Mouse (Mus musculus): Measurements from ENCODE around the gene Fbln1. TPM values are rescaled to one million over a fixed set of nuclear protein-coding genes. Genes with fewer than 3 reads are reported as not detected.
"Not testable (repeated sequence)": the region's sequence is repeated elsewhere in the genome, so short reads cannot be mapped to it uniquely, and the experiment has no call there.

Gene Fbln1
- polyA plus RNA-seq, 1 experiment from 2014 or later: 119 TPM

GRCm38 (mm10) chr15:85323214-85323613, 117.5 kb downstream of the Fbln1 start:
- ATAC-seq (ENCODE audit: low FRiP score) (no peak), DNase-seq (ENCODE audit: low spot score) (no peak)
- Histone ChIP-seq H3K9me3 (ENCODE audit: control insufficient read depth, low read length) (no peaks in the 10 kb centered on the region), H3K27me3 (ENCODE audit: control insufficient read depth, insufficient read depth, low read length) (no peaks in the 10 kb centered on the region), H3K36me3 (ENCODE audit: control insufficient read depth, insufficient read depth, low read length) (no peaks in the 10 kb centered on the region), H3K9ac (ENCODE audit: low read depth, low read length) (no peak overlapping the region), H3K4me3 (ENCODE audit: low read depth, low read length) (no peak overlapping the region), H3K4me2 (replicated peaks; ENCODE audit: low read depth, low read length) (no peak overlapping the region), H3K4me1 (replicated peaks; ENCODE audit: control insufficient read depth, insufficient read depth, low read length) (no peaks in the 10 kb centered on the region), H3K27ac (ENCODE audit: low read depth, low read length) (no peak overlapping the region)
- 83% methylated on average over 4 of the region's 4 CpGs for WGBS

GRCm38 (mm10) chr15:85324426-85324825, 118.7 kb downstream of the Fbln1 start:
- ATAC-seq (ENCODE audit: low FRiP score): no peak

GRCm38 (mm10) chr15:85327808-85328207, 122.1 kb downstream of the Fbln1 start:
- no peak overlapping the region for H3K9ac ChIP-seq (ENCODE audit: low read depth, low read length)
- WGBS: 68% methylated on average over 11 of the region's 11 CpGs
- H3K4me1 ChIP-seq (replicated peaks; ENCODE audit: control insufficient read depth, insufficient read depth, low read length): no peaks in the 10 kb centered on the region
- H3K27ac ChIP-seq (ENCODE audit: low read depth, low read length): no peak overlapping the region
- ATAC-seq (ENCODE audit: low FRiP score) (no peak), DNase-seq (ENCODE audit: low spot score) (no peak)
- no peak overlapping the region for H3K4me3 ChIP-seq (ENCODE audit: low read depth, low read length)
- H3K4me2 ChIP-seq (replicated peaks; ENCODE audit: low read depth, low read length): no peak overlapping the region
- H3K27me3 ChIP-seq (ENCODE audit: control insufficient read depth, insufficient read depth, low read length): 0 out of 2 replicates have a peak, but pooled peaks cover 2% of the 10 kb centered on the region
- no peaks in the 10 kb centered on the region for H3K9me3 ChIP-seq (ENCODE audit: control insufficient read depth, low read length)
- H3K36me3 ChIP-seq (ENCODE audit: control insufficient read depth, insufficient read depth, low read length): no peaks in the 10 kb centered on the region

More at GRCm38 (mm10) chr15:85324426-85324825, 118.7 kb downstream of the Fbln1 start:
- no peak overlapping the region for H3K9ac ChIP-seq (ENCODE audit: low read depth, low read length)
- H3K4me1 ChIP-seq (replicated peaks; ENCODE audit: control insufficient read depth, insufficient read depth, low read length): no peaks in the 10 kb centered on the region
- no peaks in the 10 kb centered on the region for H3K36me3 ChIP-seq (ENCODE audit: control insufficient read depth, insufficient read depth, low read length)
- WGBS: 93% methylated on average over 1 of the region's 1 CpGs
- no peak for DNase-seq (ENCODE audit: low spot score)
- no peaks in the 10 kb centered on the region for H3K9me3 ChIP-seq (ENCODE audit: control insufficient read depth, low read length)
- no peak overlapping the region for H3K4me3 ChIP-seq (ENCODE audit: low read depth, low read length)
- H3K27me3 ChIP-seq (ENCODE audit: control insufficient read depth, insufficient read depth, low read length): no peaks in the 10 kb centered on the region
- H3K27ac ChIP-seq (ENCODE audit: low read depth, low read length): no peak overlapping the region
- H3K4me2 ChIP-seq (replicated peaks; ENCODE audit: low read depth, low read length): no peak overlapping the region

- not testable (repeated sequence) for H3K27me3 ChIP-seq (ENCODE audit: control insufficient read depth, insufficient read depth, low read length); DNase-seq (ENCODE audit: low spot score); H3K4me2 ChIP-seq (replicated peaks; ENCODE audit: low read depth, low read length); ATAC-seq (ENCODE audit: low FRiP score); H3K9ac ChIP-seq (ENCODE audit: low read depth, low read length); H3K36me3 ChIP-seq (ENCODE audit: control insufficient read depth, insufficient read depth, low read length); H3K9me3 ChIP-seq (ENCODE audit: control insufficient read depth, low read length); H3K4me3 ChIP-seq (ENCODE audit: low read depth, low read length); H3K4me1 ChIP-seq (replicated peaks; ENCODE audit: control insufficient read depth, insufficient read depth, low read length); H3K27ac ChIP-seq (ENCODE audit: low read depth, low read length)
- WGBS: 82% methylated on average over 2 of the region's 2 CpGs
These were observed 122.7 kb downstream of the Fbln1 start for GRCm38 (mm10) chr15:85328455-85328854.

- ATAC-seq (ENCODE audit: low FRiP score) (no peak), DNase-seq (ENCODE audit: low spot score) (no peak)
- H3K4me1 ChIP-seq (replicated peaks; ENCODE audit: control insufficient read depth, insufficient read depth, low read length): no peaks in the 10 kb centered on the region
- no peak overlapping the region for H3K4me3 ChIP-seq (ENCODE audit: low read depth, low read length)
- H3K4me2 ChIP-seq (replicated peaks; ENCODE audit: low read depth, low read length): no peak overlapping the region
- H3K27me3 ChIP-seq (ENCODE audit: control insufficient read depth, insufficient read depth, low read length): 0 out of 2 replicates have a peak, but pooled peaks cover 2% of the 10 kb centered on the region
- H3K36me3 ChIP-seq (ENCODE audit: control insufficient read depth, insufficient read depth, low read length): no peaks in the 10 kb centered on the region
- no peak overlapping the region for H3K9ac ChIP-seq (ENCODE audit: low read depth, low read length)
- no peaks in the 10 kb centered on the region for H3K9me3 ChIP-seq (ENCODE audit: control insufficient read depth, low read length)
- WGBS: 89% methylated on average over 5 of the region's 5 CpGs
- H3K27ac ChIP-seq (ENCODE audit: low read depth, low read length): no peak overlapping the region
These were observed 123.3 kb downstream of the Fbln1 start for GRCm38 (mm10) chr15:85329096-85329495.

- H3K36me3 ChIP-seq (ENCODE audit: control insufficient read depth, insufficient read depth, low read length): no peaks in the 10 kb centered on the region
- H3K9ac ChIP-seq (ENCODE audit: low read depth, low read length): no peak overlapping the region
- no peak overlapping the region for H3K4me3 ChIP-seq (ENCODE audit: low read depth, low read length)
- no peak overlapping the region for H3K27ac ChIP-seq (ENCODE audit: low read depth, low read length)
- 84% methylated on average over 6 of the region's 6 CpGs for WGBS
- ATAC-seq (ENCODE audit: low FRiP score) (no peak), DNase-seq (ENCODE audit: low spot score) (no peak)
- H3K4me1 ChIP-seq (replicated peaks; ENCODE audit: control insufficient read depth, insufficient read depth, low read length): no peaks in the 10 kb centered on the region
- no peaks in the 10 kb centered on the region for H3K9me3 ChIP-seq (ENCODE audit: control insufficient read depth, low read length)
- 0 out of 2 replicates have a peak, but pooled peaks cover 2% of the 10 kb centered on the region for H3K27me3 ChIP-seq (ENCODE audit: control insufficient read depth, insufficient read depth, low read length)
- no peak overlapping the region for H3K4me2 ChIP-seq (replicated peaks; ENCODE audit: low read depth, low read length)
These were observed 124.3 kb downstream of the Fbln1 start for GRCm38 (mm10) chr15:85330024-85330423.

- not testable (repeated sequence) for H3K4me3 ChIP-seq (ENCODE audit: low read depth, low read length); H3K4me1 ChIP-seq (replicated peaks; ENCODE audit: control insufficient read depth, insufficient read depth, low read length); H3K4me2 ChIP-seq (replicated peaks; ENCODE audit: low read depth, low read length); DNase-seq (ENCODE audit: low spot score); H3K9ac ChIP-seq (ENCODE audit: low read depth, low read length); H3K9me3 ChIP-seq (ENCODE audit: control insufficient read depth, low read length); H3K27me3 ChIP-seq (ENCODE audit: control insufficient read depth, insufficient read depth, low read length); H3K36me3 ChIP-seq (ENCODE audit: control insufficient read depth, insufficient read depth, low read length); ATAC-seq (ENCODE audit: low FRiP score); H3K27ac ChIP-seq (ENCODE audit: low read depth, low read length)
- 89% methylated on average over 6 of the region's 6 CpGs for WGBS
These were observed 127.8 kb downstream of the Fbln1 start for GRCm38 (mm10) chr15:85333511-85333910.

GRCm38 (mm10) chr15:85334234-85334633, 128.5 kb downstream of the Fbln1 start:
- WGBS: 78% methylated on average over 3 of the region's 3 CpGs
- DNase-seq (ENCODE audit: low spot score) (no peak), ATAC-seq (ENCODE audit: low FRiP score) (no peak)
- 0 out of 2 replicates have a peak, but pooled peaks cover 2% of the 10 kb centered on the region for H3K27me3 ChIP-seq (ENCODE audit: control insufficient read depth, insufficient read depth, low read length)
- no peaks in the 10 kb centered on the region for H3K9me3 ChIP-seq (ENCODE audit: control insufficient read depth, low read length)
- no peak overlapping the region for H3K4me3 ChIP-seq (ENCODE audit: low read depth, low read length)
- no peaks in the 10 kb centered on the region for H3K36me3 ChIP-seq (ENCODE audit: control insufficient read depth, insufficient read depth, low read length)
- H3K27ac ChIP-seq (ENCODE audit: low read depth, low read length): no peak overlapping the region
- H3K4me1 ChIP-seq (replicated peaks; ENCODE audit: control insufficient read depth, insufficient read depth, low read length): no peaks in the 10 kb centered on the region
- H3K9ac ChIP-seq (ENCODE audit: low read depth, low read length): no peak overlapping the region
- H3K4me2 ChIP-seq (replicated peaks; ENCODE audit: low read depth, low read length): no peak overlapping the region

- peak within 1 kb of the TSS; percentile 91 for H3K27ac ChIP-seq (ENCODE audit: low read depth, low read length)
- H3K36me3 ChIP-seq (ENCODE audit: control insufficient read depth, insufficient read depth, low read length): no peaks in the 10 kb centered on the region
- peak within 1 kb of the TSS; percentile 74 for H3K4me2 ChIP-seq (replicated peaks; ENCODE audit: low read depth, low read length)
- H3K4me1 ChIP-seq (replicated peaks; ENCODE audit: control insufficient read depth, insufficient read depth, low read length): no peaks in the 10 kb centered on the region
- H3K4me3 ChIP-seq (ENCODE audit: low read depth, low read length): peak within 1 kb of the TSS; percentile 88
- 15% methylated on average over 13 of the region's 19 CpGs for WGBS
- ATAC-seq (ENCODE audit: low FRiP score) (peak; percentile 48), DNase-seq (ENCODE audit: low spot score) (peak; percentile 52)
- 0 out of 2 replicates have a peak, but pooled peaks cover 2% of the 10 kb centered on the region for H3K27me3 ChIP-seq (ENCODE audit: control insufficient read depth, insufficient read depth, low read length)
- peak within 1 kb of the TSS; percentile 78 for H3K9ac ChIP-seq (ENCODE audit: low read depth, low read length)
- H3K9me3 ChIP-seq (ENCODE audit: control insufficient read depth, low read length): no peaks in the 10 kb centered on the region
These were observed 130.0 kb downstream of the Fbln1 start, which contains the start of gene Atxn10 for GRCm38 (mm10) chr15:85335671-85336300. TSS of gene Atxn10 (plus strand) at chr15:85336245.

All from hindbrain, embryonic 11.5 days (tissue).